Mouse (Mus musculus): ENCODE results near the gene Mia2.

DNA sequence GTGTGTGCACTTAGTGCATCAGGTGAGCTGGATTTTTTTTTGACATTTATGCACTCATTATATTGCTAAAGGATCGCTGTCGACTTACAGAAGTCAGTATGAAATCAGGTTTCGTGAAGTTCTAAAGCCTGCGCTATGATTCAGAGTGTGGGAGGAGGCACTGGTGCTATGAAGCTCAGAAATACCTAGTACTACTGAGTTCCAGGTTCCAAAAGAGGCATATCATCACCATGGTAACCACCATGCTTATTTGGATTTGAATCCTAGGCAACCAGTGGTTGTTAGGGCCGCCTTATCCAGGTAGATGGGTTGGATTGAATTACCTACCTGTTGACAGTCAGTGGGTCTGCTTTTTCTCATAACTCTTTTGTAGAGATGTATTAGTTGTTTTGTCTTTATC, 132.8 kb downstream of the Mia2 start:
- TF ChIP-seq POLR2A (IDR thresholded peaks at IDR 0.05; ENCODE audit: borderline replicate concordance, insufficient read depth, low read length): no peak
- TF ChIP-seq CTCF (IDR thresholded peaks at IDR 0.05; ENCODE audit: borderline replicate concordance, insufficient read depth, low read depth, low read length): no peak

All from cerebellum, adult 2 months (tissue).